Mouse (Mus musculus) liver, adult 2 months (tissue): ENCODE results near the gene Brd4.

Experiments
- CTCF ChIP-seq: fragments of 200-500 bp; IDR thresholded peaks from 2 replicates; pipeline ENCODE4 v1.5.1; 2011; ENCODE audit warnings: low read depth, low read length, control low read depth
- POLR2A ChIP-seq: fragments of 200-500 bp; IDR thresholded peaks from 2 replicates; pipeline ENCODE4 v1.6.1; 2011; ENCODE audit warnings: low read length, control low read depth; ENCODE audit not compliant: insufficient read depth; ENCODE audit errors: extremely low read depth

GRCm38 (mm10) chr17:32247616-32248015, 36.9 kb downstream of the Brd4 start:
- TF ChIP-seq CTCF = no peak
- TF ChIP-seq POLR2A = no peak
